Mouse (Mus musculus) right cerebral cortex, postnatal 14 days (tissue): ENCODE data around the gene Fam43b.
A peak's percentile ranks its signal among the peaks of the same experiment; 100 is the strongest.
"Not testable (repeated sequence)": the region's sequence is repeated elsewhere in the genome, so short reads cannot be mapped to it uniquely, and the experiment has no call there.

Source experiments
- DNase-seq: peaks from one replicate; pipeline ENCODE4 v3.0.0; 2022

The Fam43b gene

GRCm38 (mm10) chr4:138395971-138396645 is at the start of gene Fam43b:
Gene Fam43b (minus strand): TSS chr4:138396528.
- peak; percentile 82 for DNase-seq

GRCm38 (mm10) chr4:138444941-138445340 is 48.6 kb upstream of the Fam43b start:
- no peak for DNase-seq

GRCm38 (mm10) chr4:138440062-138440461 is 43.7 kb upstream of the Fam43b start:
- DNase-seq: no peak

- peak; percentile 97 for DNase-seq
Measured at GRCm38 (mm10) chr4:138434347-138435316, 38.3 kb upstream of the Fam43b start, which contains the start of gene Mul1. Gene Mul1 (plus strand): TSS chr4:138434671.

- no peak for DNase-seq
Measured at GRCm38 (mm10) chr4:138431340-138431739, 35.0 kb upstream of the Fam43b start.

GRCm38 (mm10) chr4:138429778-138430177 is 33.5 kb upstream of the Fam43b start:
- DNase-seq: peak; percentile 65

- peak; percentile 89 for DNase-seq
Measured at GRCm38 (mm10) chr4:138426778-138427705, 30.7 kb upstream of the Fam43b start.

- not testable (repeated sequence) for DNase-seq
Measured at GRCm38 (mm10) chr4:138425604-138426003, 29.3 kb upstream of the Fam43b start.

GRCm38 (mm10) chr4:138425028-138425427 is 28.7 kb upstream of the Fam43b start:
- no peak for DNase-seq

- DNase-seq: no peak
Measured at GRCm38 (mm10) chr4:138418340-138418957, 22.1 kb upstream of the Fam43b start.

GRCm38 (mm10) chr4:138417882-138418281 is 21.6 kb upstream of the Fam43b start:
- DNase-seq: no peak

- DNase-seq: no peak
Measured at GRCm38 (mm10) chr4:138416414-138416813, 20.1 kb upstream of the Fam43b start.

GRCm38 (mm10) chr4:138415991-138416390 is 19.7 kb upstream of the Fam43b start:
- DNase-seq: no peak

GRCm38 (mm10) chr4:138414725-138415124 is 18.4 kb upstream of the Fam43b start:
- peak; percentile 64 for DNase-seq

- DNase-seq: no peak
Measured at GRCm38 (mm10) chr4:138411504-138412121, 15.3 kb upstream of the Fam43b start.

GRCm38 (mm10) chr4:138411011-138411410 is 14.7 kb upstream of the Fam43b start:
- DNase-seq: no peak

- no peak for DNase-seq
Measured at GRCm38 (mm10) chr4:138407479-138408194, 11.3 kb upstream of the Fam43b start.

- DNase-seq: no peak
Measured at GRCm38 (mm10) chr4:138404806-138405205, 8.5 kb upstream of the Fam43b start.

- no peak for DNase-seq
Measured at GRCm38 (mm10) chr4:138396711-138397110, 383 bp upstream of the Fam43b start.

- DNase-seq: peak; percentile 71
Measured at GRCm38 (mm10) chr4:138395087-138395970, 999 bp downstream of the Fam43b start.
